Mouse (Mus musculus) MEL (cell line): ENCODE results near the gene Ceacam1. TPM values are rescaled to one million over a fixed set of nuclear protein-coding genes. Genes with fewer than 3 reads are reported as not detected.

Experiments
- DNase-seq: peaks from one replicate; pipeline ENCODE4 v3.0.0; 2011; ENCODE audit warnings: low read depth, low spot score
- H3K27ac ChIP-seq: 2 replicates; pipeline ENCODE4 v1.5.1; 2012; ENCODE audit warnings: low read depth, mild to moderate bottlenecking, control low read depth, low read length, moderate library complexity; ENCODE audit not compliant: control insufficient read depth
- H3K27me3 ChIP-seq, 2 experiments: fragments of 150-350 bp in 1 of 2; sonication (generic) in 1 of 2; 2 replicates each; pipeline ENCODE4 v1.6.1; 2012; ENCODE audit warnings: low read length in 2 of 2, mild to moderate bottlenecking in 2 of 2, improper control_type of control experiment in 1 of 2, moderate library complexity in 1 of 2; ENCODE audit not compliant: insufficient read depth in 2 of 2, control insufficient read depth in 1 of 2
- H3K36me3 ChIP-seq, 2 experiments: 2 replicates each; pipeline ENCODE4 v1.6.1; 2012 to 2014; ENCODE audit warnings: low read length in 2 of 2, improper control_type of control experiment in 1 of 2, inconsistent platforms in 1 of 2, mild to moderate bottlenecking in 1 of 2; ENCODE audit not compliant: insufficient read depth in 2 of 2, control insufficient read depth in 1 of 2
- H3K4me1 ChIP-seq, 2 experiments: fragments of 150-350 bp in 1 of 2; sonication (generic) in 1 of 2; 2 replicates each; pipeline ENCODE4 v1.6.1; 2012; ENCODE audit warnings: low read length in 2 of 2, improper control_type of control experiment in 1 of 2, mild to moderate bottlenecking in 1 of 2; ENCODE audit not compliant: insufficient read depth in 2 of 2, control insufficient read depth in 1 of 2
- H3K4me3 ChIP-seq, 2 experiments: fragments of 150-350 bp in 1 of 2; sonication (generic) in 1 of 2; 2 replicates each; pipeline ENCODE4 v1.5.1; 2012; ENCODE audit warnings: low read depth in 2 of 2, low read length in 2 of 2, mild to moderate bottlenecking in 2 of 2, moderate library complexity in 2 of 2, control low read depth in 1 of 2, improper control_type of control experiment in 1 of 2; ENCODE audit not compliant: control insufficient read depth in 1 of 2, insufficient read depth in 1 of 2
- H3K79me2 ChIP-seq: 2 replicates; pipeline ENCODE4 v1.6.1; 2012; ENCODE audit warnings: mild to moderate bottlenecking, low read length, moderate library complexity; ENCODE audit not compliant: control insufficient read depth, poor library complexity, insufficient read depth
- H3K9ac ChIP-seq: 2 replicates; pipeline ENCODE4 v1.6.1; 2012; ENCODE audit warnings: low read depth, mild to moderate bottlenecking, control low read depth, low read length, moderate library complexity; ENCODE audit not compliant: control insufficient read depth, poor library complexity, severe bottlenecking
- H3K9me3 ChIP-seq: fragments of 150-350 bp; sonication (generic); replicated peaks from 2 replicates; pipeline ENCODE4 v1.6.1; 2012; ENCODE audit warnings: mild to moderate bottlenecking, low read length, improper control_type of control experiment, moderate library complexity; ENCODE audit not compliant: insufficient read depth
- BHLHE40 ChIP-seq: IDR thresholded peaks from 2 replicates; pipeline ENCODE4 v1.6.1; 2012; ENCODE audit warnings: low read depth, mild to moderate bottlenecking, inconsistent platforms, low read length, improper control_type of control experiment, borderline replicate concordance
- CHD2 ChIP-seq: IDR thresholded peaks from 2 replicates; pipeline ENCODE4 v1.6.1; 2011; ENCODE audit warnings: low read length, improper control_type of control experiment
- CTCF ChIP-seq, 3 experiments: IDR thresholded peaks in 2 of 3; conservative IDR thresholded peaks in 1 of 3; 2 replicates each; pipeline ENCODE4 v1.5.1; 2011 to 2012; ENCODE audit warnings: low read length in 3 of 3, low read depth in 2 of 3, mild to moderate bottlenecking in 2 of 3, improper control_type of control experiment in 1 of 3, inconsistent platforms in 1 of 3, mixed read lengths in 1 of 3, moderate library complexity in 1 of 3; ENCODE audit not compliant: control insufficient read depth in 1 of 3, insufficient read depth in 1 of 3, poor library complexity in 1 of 3, severe bottlenecking in 1 of 3
- E2F4 ChIP-seq: IDR thresholded peaks from 2 replicates; pipeline ENCODE4 v1.6.1; 2011; ENCODE audit warnings: low read depth, low read length, improper control_type of control experiment, borderline replicate concordance
- ELF1 ChIP-seq: IDR thresholded peaks from 2 replicates; pipeline ENCODE4 v1.6.1; 2014; ENCODE audit warnings: low read depth, mild to moderate bottlenecking, inconsistent platforms, low read length, improper control_type of control experiment, moderate library complexity
- GABPA ChIP-seq: IDR thresholded peaks from 2 replicates; pipeline ENCODE4 v1.6.1; 2012; ENCODE audit warnings: low read depth, mild to moderate bottlenecking, inconsistent platforms, low read length, improper control_type of control experiment, moderate library complexity
- HCFC1 ChIP-seq: IDR thresholded peaks from 2 replicates; pipeline ENCODE4 v1.6.1; 2012; ENCODE audit warnings: low read depth, mild to moderate bottlenecking, inconsistent platforms, low read length, improper control_type of control experiment, moderate library complexity
- KAT2A ChIP-seq: conservative IDR thresholded peaks from 2 replicates; pipeline ENCODE4 v1.6.1; 2012; ENCODE audit warnings: low read depth, low read length, improper control_type of control experiment, inconsistent platforms
- MAFK ChIP-seq: IDR thresholded peaks from 2 replicates; pipeline ENCODE4 v1.6.1; 2011; ENCODE audit warnings: low read depth, mild to moderate bottlenecking, low read length, improper control_type of control experiment, borderline replicate concordance
- MAX ChIP-seq: IDR thresholded peaks from 2 replicates; pipeline ENCODE4 v1.6.1; 2011; ENCODE audit warnings: low read length, improper control_type of control experiment
- MAZ ChIP-seq: IDR thresholded peaks from 2 replicates; pipeline ENCODE4 v1.6.1; 2012; ENCODE audit warnings: low read depth, mild to moderate bottlenecking, inconsistent platforms, low read length, improper control_type of control experiment
- MYB ChIP-seq: IDR thresholded peaks from 2 replicates; pipeline ENCODE4 v1.6.1; 2011; ENCODE audit warnings: mild to moderate bottlenecking, low read depth, low read length, improper control_type of control experiment
- MYC ChIP-seq: IDR thresholded peaks from 2 replicates; pipeline ENCODE4 v1.6.1; 2011; ENCODE audit warnings: low read depth, mild to moderate bottlenecking, low read length, improper control_type of control experiment, moderate library complexity
- NELFE ChIP-seq: IDR thresholded peaks from 2 replicates; pipeline ENCODE4 v1.6.1; 2011; ENCODE audit warnings: low read depth, low read length, improper control_type of control experiment
- NRF1 ChIP-seq: IDR thresholded peaks from 2 replicates; pipeline ENCODE4 v1.6.1; 2014; ENCODE audit warnings: low read depth, mild to moderate bottlenecking, inconsistent platforms, low read length, improper control_type of control experiment, moderate library complexity; ENCODE audit not compliant: poor library complexity, insufficient read depth, severe bottlenecking
- POLR2AphosphoS2 ChIP-seq: IDR thresholded peaks from 2 replicates; pipeline ENCODE4 v1.6.1; 2011; ENCODE audit warnings: low read length, improper control_type of control experiment
- POLR2AphosphoS5 ChIP-seq: IDR thresholded peaks from 2 replicates; pipeline ENCODE4 v1.6.1; 2012; ENCODE audit warnings: low read depth, borderline replicate concordance, mild to moderate bottlenecking, inconsistent platforms, low read length, moderate library complexity, mixed read lengths
- SIN3A ChIP-seq: IDR thresholded peaks from 2 replicates; pipeline ENCODE4 v1.6.1; 2012; ENCODE audit warnings: low read length, improper control_type of control experiment, inconsistent platforms
- SMC3 ChIP-seq: IDR thresholded peaks from 2 replicates; pipeline ENCODE4 v1.6.1; 2011; ENCODE audit warnings: low read depth, low read length, improper control_type of control experiment
- TAL1 ChIP-seq: IDR thresholded peaks from 2 replicates; pipeline ENCODE4 v1.6.1; 2012; ENCODE audit warnings: mild to moderate bottlenecking, inconsistent platforms, low read length, moderate library complexity, mixed read lengths
- TBP ChIP-seq: IDR thresholded peaks from 2 replicates; pipeline ENCODE4 v1.8.0; 2011; ENCODE audit warnings: low read depth, low read length, improper control_type of control experiment
- TCF12 ChIP-seq: IDR thresholded peaks from 2 replicates; pipeline ENCODE4 v1.6.1; 2014; ENCODE audit warnings: low read depth, mild to moderate bottlenecking, inconsistent platforms, low read length, improper control_type of control experiment, moderate library complexity
- UBTF ChIP-seq: IDR thresholded peaks from 2 replicates; pipeline ENCODE4 v1.6.1; 2012; ENCODE audit warnings: low read depth, mild to moderate bottlenecking, inconsistent platforms, low read length, improper control_type of control experiment, moderate library complexity, borderline replicate concordance; ENCODE audit not compliant: insufficient read depth
- USF2 ChIP-seq, 2 experiments: IDR thresholded peaks; 2 replicates each; pipeline ENCODE4 v1.6.1; 2011 to 2012; ENCODE audit warnings: improper control_type of control experiment in 2 of 2, low read length in 2 of 2, borderline replicate concordance in 1 of 2, inconsistent platforms in 1 of 2, low read depth in 1 of 2, mild to moderate bottlenecking in 1 of 2; ENCODE audit not compliant: insufficient read depth in 1 of 2
- ZKSCAN1 ChIP-seq: IDR thresholded peaks from 2 replicates; pipeline ENCODE4 v1.6.1; 2012; ENCODE audit warnings: low read depth, mild to moderate bottlenecking, inconsistent platforms, low read length, improper control_type of control experiment, moderate library complexity
- ZNF384 ChIP-seq: IDR thresholded peaks from 2 replicates; pipeline ENCODE4 v1.6.1; 2012; ENCODE audit warnings: low read depth, mild to moderate bottlenecking, inconsistent platforms, low read length, improper control_type of control experiment
- polyA plus RNA-seq, 2 experiments: library from polyadenylated mRNA; stranded (reverse) in 1 of 2; unstranded in 1 of 2; fragments of >175 nt in 1 of 2; fragments of >200 nt in 1 of 2; gene quantifications; 2 replicates each; pipeline versions ENCODE4 v1.2.1 to v1.2.4; 2012; ENCODE audit warnings: low replicate concordance in 2 of 2, low read depth in 1 of 2; ENCODE audit not compliant: insufficient read length in 2 of 2, insufficient read depth in 1 of 2, missing spikeins in 1 of 2
- total RNA-seq: library from RNA; depleted of rRNA; stranded (reverse); fragments of 300-350 nt; gene quantifications from 2 replicates; pipeline ENCODE4 v1.2.3, GENCODE M21; 2012

Ceacam1 gene
- total and polyA plus RNA-seq, 3 experiments: 0.27 to 1.5 TPM; not detected in 1

- no peak overlapping the region for H3K27ac ChIP-seq
- H3K79me2 ChIP-seq: no peaks in the 10 kb centered on the region
- H3K4me3 ChIP-seq: no peak overlapping the region
- no peaks in the 10 kb centered on the region for H3K9me3 ChIP-seq
- no peaks in the 10 kb centered on the region for H3K36me3 ChIP-seq
- no peak for DNase-seq
- H3K9ac ChIP-seq: no peak overlapping the region
- H3K4me1 ChIP-seq: no peaks in the 10 kb centered on the region
- TF ChIP-seq USF2 (IDR thresholded peaks at IDR 0.05; ENCODE audit: borderline replicate concordance in 1 of 2, insufficient read depth in 1 of 2, low read depth in 1 of 2, low read length in 2 of 2) (no peak), BHLHE40 (no peak), TAL1 (no peak), CHD2 (no peak), MAZ (no peak), SMC3 (no peak), TCF12 (no peak), NRF1 (no peak), HCFC1 (no peak)
- H3K27me3 ChIP-seq: no peaks in the 10 kb centered on the region
These were observed 40.7 kb downstream of the Ceacam1 start for GRCm38 (mm10) chr7:25436704-25437103.

DNA sequence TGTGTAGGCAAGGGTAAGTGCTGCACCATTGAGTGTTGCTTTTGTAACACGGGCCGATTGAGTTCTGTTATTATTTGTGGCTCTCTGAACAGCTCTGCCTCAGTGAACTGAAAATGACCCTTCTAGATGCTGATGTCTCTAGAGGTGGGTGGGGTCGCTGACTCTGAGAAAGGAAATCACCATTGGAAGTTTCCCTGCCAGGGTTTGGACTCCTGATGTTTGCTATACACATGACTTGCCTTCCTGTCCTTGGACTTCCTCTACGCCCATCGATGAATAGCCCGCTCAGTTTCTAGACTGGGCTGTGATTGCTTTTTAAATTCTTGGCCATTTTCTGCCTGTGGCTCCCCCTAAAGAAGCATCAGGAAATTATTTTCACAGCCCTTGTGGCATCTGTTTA lies 41.2 kb downstream of the Ceacam1 start:
- no peaks in the 10 kb centered on the region for H3K27me3 ChIP-seq
- H3K27ac ChIP-seq: no peak overlapping the region
- no peaks in the 10 kb centered on the region for H3K4me1 ChIP-seq
- no peak overlapping the region for H3K4me3 ChIP-seq
- H3K9me3 ChIP-seq: no peaks in the 10 kb centered on the region
- TF ChIP-seq ZNF384 (no peak), CTCF (IDR thresholded peaks at IDR 0.05 in 2 of 3, conservative IDR thresholded peaks at IDR 0.05 in 1 of 3; ENCODE audit: control insufficient read depth in 1 of 3, insufficient read depth in 1 of 3, low read depth in 2 of 3, low read length in 3 of 3, poor library complexity in 1 of 3, severe bottlenecking in 1 of 3) (no peak), BHLHE40 (no peak), KAT2A (no peak)
- H3K79me2 ChIP-seq: no peaks in the 10 kb centered on the region
- DNase-seq: no peak
- H3K9ac ChIP-seq: no peak overlapping the region
- H3K36me3 ChIP-seq: no peaks in the 10 kb centered on the region

- Histone ChIP-seq H3K4me1 (no peaks in the 10 kb centered on the region), H3K27ac (no peak overlapping the region), H3K79me2 (no peaks in the 10 kb centered on the region), H3K9ac (no peak overlapping the region), H3K36me3 (no peaks in the 10 kb centered on the region), H3K9me3 (no peaks in the 10 kb centered on the region), H3K4me3 (no peak overlapping the region), H3K27me3 (no peaks in the 10 kb centered on the region)
- TF ChIP-seq MAX (no peak), NELFE (no peak), TBP (no peak), MYC (no peak), MAFK (no peak), CTCF (IDR thresholded peaks at IDR 0.05 in 2 of 3, conservative IDR thresholded peaks at IDR 0.05 in 1 of 3; ENCODE audit: control insufficient read depth in 1 of 3, insufficient read depth in 1 of 3, low read depth in 2 of 3, low read length in 3 of 3, poor library complexity in 1 of 3, severe bottlenecking in 1 of 3) (no peak), MYB (no peak), ZNF384 (no peak), ELF1 (no peak), GABPA (no peak), SIN3A (no peak), HCFC1 (no peak), ZKSCAN1 (no peak), USF2 (IDR thresholded peaks at IDR 0.05; ENCODE audit: borderline replicate concordance in 1 of 2, insufficient read depth in 1 of 2, low read depth in 1 of 2, low read length in 2 of 2) (no peak), POLR2AphosphoS5 (no peak), MAZ (no peak), E2F4 (no peak), UBTF (no peak), POLR2AphosphoS2 (no peak)
- DNase-seq: no peak
These were observed 41.9 kb downstream of the Ceacam1 start for GRCm38 (mm10) chr7:25435546-25435851.
